In the genomic region with DNA sequence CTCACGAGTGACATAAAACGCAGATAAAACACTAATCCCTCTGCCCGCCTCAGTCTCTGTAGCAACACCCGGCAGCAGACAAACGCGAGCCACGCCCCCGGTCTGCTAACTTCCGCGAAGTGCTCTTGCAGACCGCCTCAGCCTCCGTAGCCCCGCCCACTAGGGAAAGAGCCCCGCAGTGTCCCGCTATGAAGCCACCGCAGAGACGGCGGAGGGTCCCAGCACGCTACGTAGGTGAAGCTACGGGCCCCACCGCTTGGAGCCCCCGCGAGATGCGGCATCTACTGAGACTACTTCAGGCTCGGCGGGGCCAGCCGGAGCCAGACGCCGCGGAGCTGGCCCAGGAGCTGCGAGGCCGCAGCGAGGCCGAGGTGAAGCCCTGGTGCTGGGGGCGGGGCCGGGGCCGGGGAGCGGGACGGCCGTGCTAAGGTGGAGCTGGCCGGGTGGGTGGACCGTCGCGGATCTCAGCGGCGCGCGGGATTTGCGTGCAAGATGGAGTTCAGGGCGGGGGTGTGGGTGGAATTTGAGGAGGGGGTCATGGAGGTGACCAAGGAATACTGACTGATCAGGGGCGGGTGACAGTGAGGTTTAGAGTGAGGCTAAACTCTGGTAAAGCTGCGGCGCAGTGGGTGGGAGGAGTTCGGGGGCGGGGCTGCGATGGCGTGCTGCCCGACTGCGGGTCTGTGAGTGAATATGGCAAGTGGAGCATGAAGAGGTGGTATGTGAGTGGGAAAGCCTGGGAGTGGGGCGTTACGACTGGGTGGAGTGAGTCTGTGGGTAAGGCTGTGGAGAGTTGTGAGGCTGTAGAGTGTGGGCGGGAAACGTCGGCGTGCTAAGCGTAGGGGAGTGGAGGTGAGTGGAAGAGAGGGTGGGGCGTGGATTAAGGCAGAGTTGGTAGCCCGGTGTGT, we compare ENCODE assay signal across 8 mouse cellular contexts. TPM values are rescaled to one million over a fixed set of nuclear protein-coding genes. Genes with fewer than 3 reads are reported as not detected.
A peak's percentile ranks its signal among the peaks of the same experiment; 100 is the strongest.
DNase-seq lines count a peak whose midpoint lies in the region; ATAC-seq and TF ChIP-seq lines count a peak whose summit lies in the region.

Gene Snapc2 (plus strand): TSS at position 147 of the 908 bp plus-strand sequence.

- peaks cover 6% of the 10 kb centered on the region; the same call in 1 of the 2 replicates for H3K36me3 ChIP-seq in heart, embryonic 11.5 days (ENCODE audit: control insufficient read depth, insufficient read depth, low read length)
- H3K36me3 ChIP-seq in kidney, postnatal 0 days (ENCODE audit: insufficient read depth, low read length): peaks cover 7% of the 10 kb centered on the region; the same call in 1 of the 2 replicates
- H3K36me3 ChIP-seq in liver, embryonic 11.5 days (ENCODE audit: control insufficient read depth, insufficient read depth, low read length): peaks cover 14% of the 10 kb centered on the region
- H3K36me3 ChIP-seq in stomach, embryonic 14.5 days (ENCODE audit: control insufficient read depth, insufficient read depth, low read length): peaks cover 32% of the 10 kb centered on the region

- no peaks in the 10 kb centered on the region for H3K9me3 ChIP-seq in heart, embryonic 11.5 days (replicated peaks; ENCODE audit: control insufficient read depth, low read length)
- no peaks in the 10 kb centered on the region for H3K9me3 ChIP-seq in kidney, postnatal 0 days (replicated peaks; ENCODE audit: low read length)
- no peaks in the 10 kb centered on the region for H3K9me3 ChIP-seq in liver, embryonic 11.5 days (ENCODE audit: control insufficient read depth, low read length)
- no peaks in the 10 kb centered on the region for H3K9me3 ChIP-seq in stomach, embryonic 14.5 days (ENCODE audit: control insufficient read depth, low read depth, low read length)

- under 1% methylated on average over 68 of the region's 69 CpGs for WGBS in heart, embryonic 11.5 days (ENCODE audit: insufficient replicate concordance)
- under 1% methylated on average over 69 of the region's 69 CpGs for WGBS in kidney, postnatal 0 days
- under 1% methylated on average over 69 of the region's 69 CpGs for WGBS in liver, embryonic 11.5 days
- WGBS in stomach, embryonic 14.5 days: under 1% methylated on average over 69 of the region's 69 CpGs

- peak within 1 kb of the TSS; percentile 82 for H3K27ac ChIP-seq in heart, embryonic 11.5 days (ENCODE audit: low read depth, low read length)
- peak within 1 kb of the TSS; percentile 88 for H3K27ac ChIP-seq in kidney, postnatal 0 days
- peak within 1 kb of the TSS; percentile 78 for H3K27ac ChIP-seq in liver, embryonic 11.5 days (ENCODE audit: low read depth, low read length)
- peak within 1 kb of the TSS; percentile 74 for H3K27ac ChIP-seq in stomach, embryonic 14.5 days (ENCODE audit: low read length)

- peak; percentile 90 for ATAC-seq in erythroblast, adult 5-6 weeks (replicated peaks; ENCODE audit: low FRiP score, poor library complexity, severe bottlenecking)
- ATAC-seq in heart, embryonic 11.5 days (replicated peaks; ENCODE audit: insufficient number of reproducible peaks, low FRiP score, low TSS enrichment): peak; percentile 90
- ATAC-seq in kidney, postnatal 0 days (replicated peaks; ENCODE audit: low FRiP score, low read depth): peak; percentile 88
- ATAC-seq in liver, embryonic 11.5 days (replicated peaks; ENCODE audit: low FRiP score): peak; percentile 91
- peak; percentile 90 for ATAC-seq in stomach, embryonic 14.5 days (ENCODE audit: insufficient number of reproducible peaks, insufficient read depth, low FRiP score, low read depth)

- H3K4me2 ChIP-seq in heart, embryonic 11.5 days: peak within 1 kb of the TSS; percentile 78
- H3K4me2 ChIP-seq in kidney, postnatal 0 days (ENCODE audit: low read length): peak within 1 kb of the TSS; percentile 58
- peak within 1 kb of the TSS; percentile 92 for H3K4me2 ChIP-seq in liver, embryonic 11.5 days
- H3K4me2 ChIP-seq in stomach, embryonic 14.5 days (replicated peaks; ENCODE audit: low read depth, low read length): peak within 1 kb of the TSS; percentile 67

- 0 out of 2 replicates have a peak, but pooled peaks have one; percentile 2 for TF ChIP-seq CTCF in kidney, postnatal 0 days (IDR thresholded peaks at IDR 0.05; ENCODE audit: low read depth)

- peak within 1 kb of the TSS; percentile 93 for H3K9ac ChIP-seq in heart, embryonic 11.5 days (ENCODE audit: low read depth, low read length)
- H3K9ac ChIP-seq in kidney, postnatal 0 days (ENCODE audit: low read depth, low read length): peak within 1 kb of the TSS; percentile 89
- H3K9ac ChIP-seq in liver, embryonic 11.5 days (ENCODE audit: low read depth, low read length): peak within 1 kb of the TSS; percentile 90
- H3K9ac ChIP-seq in stomach, embryonic 14.5 days (replicated peaks; ENCODE audit: low read depth, low read length): peak within 1 kb of the TSS; percentile 61

- peaks cover 19% of the 10 kb centered on the region for H3K4me1 ChIP-seq in heart, embryonic 11.5 days (ENCODE audit: control insufficient read depth, insufficient read depth, low read length)
- peaks cover 7% of the 10 kb centered on the region for H3K4me1 ChIP-seq in kidney, postnatal 0 days (replicated peaks; ENCODE audit: insufficient read depth, low read length)
- H3K4me1 ChIP-seq in liver, embryonic 11.5 days (replicated peaks; ENCODE audit: control insufficient read depth, insufficient read depth, low read length): peaks cover 32% of the 10 kb centered on the region
- peaks cover 22% of the 10 kb centered on the region; the same call in 1 of the 2 replicates for H3K4me1 ChIP-seq in stomach, embryonic 14.5 days (ENCODE audit: control insufficient read depth, insufficient read depth, low read length)

- H3K27me3 ChIP-seq in heart, embryonic 11.5 days (ENCODE audit: control insufficient read depth, insufficient read depth, low read length): peaks cover 3% of the 10 kb centered on the region; the same call in 1 of the 2 replicates
- H3K27me3 ChIP-seq in kidney, postnatal 0 days (ENCODE audit: insufficient read depth, low read length): no peaks in the 10 kb centered on the region
- no peaks in the 10 kb centered on the region for H3K27me3 ChIP-seq in liver, embryonic 11.5 days (replicated peaks; ENCODE audit: control insufficient read depth, insufficient read depth, low read length)
- no peaks in the 10 kb centered on the region for H3K27me3 ChIP-seq in stomach, embryonic 14.5 days (ENCODE audit: control insufficient read depth, insufficient read depth, low read length)

- H3K4me3 ChIP-seq in heart, embryonic 11.5 days (ENCODE audit: low read depth, low read length): peak within 1 kb of the TSS; percentile 89
- H3K4me3 ChIP-seq in kidney, postnatal 0 days (replicated peaks; ENCODE audit: low read depth, low read length): peak within 1 kb of the TSS; percentile 88
- H3K4me3 ChIP-seq in liver, embryonic 11.5 days (ENCODE audit: low read depth, low read length): peak within 1 kb of the TSS; percentile 85
- H3K4me3 ChIP-seq in stomach, embryonic 14.5 days (ENCODE audit: low read depth, low read length): peak within 1 kb of the TSS; percentile 56

- peak; percentile 96 to 97 for DNase-seq in B cell, adult 2 months
- DNase-seq in brain, adult 2 months (ENCODE audit: low read depth, low spot score): peak; percentile 98
- peak; percentile 97 for DNase-seq in kidney, postnatal 0 days (ENCODE audit: low spot score)
- peak; percentile 94 for DNase-seq in liver, embryonic 11.5 days (ENCODE audit: low spot score)
- DNase-seq in naive thymus-derived CD4-positive, alpha-beta T cell, adult 2 months (ENCODE audit: low read depth): peak; percentile 97

RNA-seq across cellular contexts. Expression of gene Snapc2, which starts in this region (rescaled TPM):
- 6.3 and 13.8 TPM in 2 replicates for total RNA-seq in erythroblast, adult 5-6 weeks (2015; ENCODE audit: low replicate concordance)
- 0.68 and 0.84 TPM in 2 replicates for total RNA-seq in erythroblast, adult 5-6 weeks (2017; ENCODE audit: low replicate concordance)
- 41.7 and 45.3 TPM in 2 replicates for polyA plus RNA-seq in heart, embryonic 11.5 days (2014; fragmentation: Nextera tagmentation; extraction: Ambion mirVana)
- polyA plus RNA-seq in kidney, postnatal 0 days (2015; fragmentation: Nextera tagmentation; extraction: Ambion mirVana): 42.4 and 43.1 TPM in 2 replicates
- polyA plus RNA-seq in liver, embryonic 11.5 days (2014; fragmentation: Nextera tagmentation; extraction: Ambion mirVana): 39.3 and 41.8 TPM in 2 replicates
- polyA plus RNA-seq in stomach, embryonic 14.5 days (2014; fragmentation: Nextera tagmentation; extraction: Ambion mirVana): 57.1 and 61.9 TPM in 2 replicates

Comparison
In these comparisons a context has a peak if more than half of its experiments do, and no peak if none do; other contexts are left out.
1. Peak in every context shown above with its lines: DNase-seq, ATAC-seq, H3K4me3 ChIP-seq and H3K27ac ChIP-seq.